13 mouse cellular contexts compared by ENCODE assay signal in the genomic region with DNA sequence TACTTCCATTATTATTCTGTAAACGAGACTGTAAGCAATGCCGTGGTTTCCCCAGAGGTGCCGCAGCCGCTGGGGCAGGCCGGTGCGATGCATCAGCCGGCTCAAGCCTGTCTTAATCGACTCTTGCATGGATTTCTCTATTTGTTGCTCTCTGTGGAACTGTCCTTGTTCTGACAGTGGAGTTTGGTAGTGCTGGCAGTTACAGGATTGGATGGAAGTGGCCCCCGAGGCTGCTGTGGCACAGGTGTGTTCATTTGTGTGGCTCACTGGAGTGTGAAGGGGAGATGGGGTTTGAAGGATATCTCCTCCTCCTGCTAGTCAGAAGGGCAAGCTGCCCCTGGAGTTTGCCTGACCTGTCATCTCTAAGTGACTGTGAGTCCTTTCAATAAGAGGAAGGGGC.
"Had no signal": no experiment of that assay in that cellular context is flagged by ENCODE, and none has a peak within 500 bp of the region (broad histone marks: within the 10 kb centered on the region; RNA-seq: fewer than 3 reads in every experiment).

No protein-coding gene starts in this region.

- H3K27ac ChIP-seq: limb, embryonic 12.5 days; liver, embryonic 13.5 days; midbrain, embryonic 12.5 days; stomach, postnatal 0 days had no signal

- H3K4me3 ChIP-seq: limb, embryonic 12.5 days; liver, embryonic 13.5 days; lung, embryonic 15.5 days; midbrain, embryonic 12.5 days had no signal

- DNase-seq: layer of hippocampus, adult 9-11 months; layer of hippocampus, postnatal 36 days; liver; liver, embryonic 13.5 days; liver, postnatal 0 days; lung, postnatal 14 days; right cerebral cortex, adult 18-20 months; right cerebral cortex, postnatal 25 days; thymus, postnatal 4 days had no signal

- H3K4me2 ChIP-seq: limb, embryonic 12.5 days; liver, embryonic 13.5 days; lung, embryonic 15.5 days; midbrain, embryonic 12.5 days had no signal

- H3K9me3 ChIP-seq: limb, embryonic 12.5 days; liver, embryonic 13.5 days; lung, embryonic 15.5 days; midbrain, embryonic 12.5 days had no signal

- ATAC-seq: liver, postnatal 0 days had no signal

- H3K9ac ChIP-seq: limb, embryonic 12.5 days; liver, embryonic 13.5 days; liver, postnatal 0 days; lung, embryonic 15.5 days; midbrain, embryonic 12.5 days had no signal

- H3K27me3 ChIP-seq: liver, embryonic 13.5 days; lung, embryonic 15.5 days had no signal

- H3K36me3 ChIP-seq: limb, embryonic 12.5 days; liver, embryonic 13.5 days; lung, embryonic 15.5 days; midbrain, embryonic 12.5 days had no signal
